Mouse (Mus musculus) heart, embryonic 14.5 days (tissue): ENCODE measurements around the gene Rbm4. TPM values are rescaled to one million over a fixed set of nuclear protein-coding genes. Genes with fewer than 3 reads are reported as not detected.

Source experiments
- ATAC-seq: fragments of 200-750 bp; cut with Nextera tagmentation; 2 replicates; pipeline ENCODE4 v1.8.0; 2017; ENCODE audit warnings: low read depth, moderate TSS enrichment; ENCODE audit not compliant: insufficient number of reproducible peaks, insufficient read depth, low FRiP score
- H3K27ac ChIP-seq, 2 experiments: fragments of 200-500 bp in 1 of 2; fragments of 300-500 bp in 1 of 2; sonication (generic) in 1 of 2; replicated peaks in 1 of 2; 2 replicates each; pipeline ENCODE4 v1.5.1; 2012 to 2014; ENCODE audit warnings: low read depth in 2 of 2, low read length in 2 of 2, control low read depth in 1 of 2, mild to moderate bottlenecking in 1 of 2, mixed read lengths in 1 of 2; ENCODE audit not compliant: control insufficient read depth in 1 of 2, insufficient read depth in 1 of 2
- H3K27me3 ChIP-seq: fragments of 300-500 bp; sonication (generic); 2 replicates; pipeline ENCODE4 v1.6.1; 2014; ENCODE audit warnings: mild to moderate bottlenecking, low read length, control low read depth; ENCODE audit not compliant: control insufficient read depth, insufficient read depth
- H3K36me3 ChIP-seq: fragments of 300-500 bp; sonication (generic); 2 replicates; pipeline ENCODE4 v1.6.1; 2014; ENCODE audit warnings: mild to moderate bottlenecking, control low read depth, low read length, mixed read lengths; ENCODE audit not compliant: control insufficient read depth, insufficient read depth
- H3K4me1 ChIP-seq, 2 experiments: fragments of 200-500 bp in 1 of 2; fragments of 300-500 bp in 1 of 2; sonication (generic) in 1 of 2; 2 replicates each; pipeline ENCODE4 v1.6.1; 2012 to 2014; ENCODE audit warnings: low read length in 2 of 2, control low read depth in 1 of 2, mixed read lengths in 1 of 2; ENCODE audit not compliant: control insufficient read depth in 2 of 2, insufficient read depth in 2 of 2
- H3K4me2 ChIP-seq: fragments of 300-500 bp; sonication (generic); 2 replicates; pipeline ENCODE4 v1.6.1; 2014; ENCODE audit warnings: mild to moderate bottlenecking, low read length
- H3K4me3 ChIP-seq, 2 experiments: fragments of 200-500 bp in 1 of 2; fragments of 300-500 bp in 1 of 2; sonication (generic) in 1 of 2; 2 replicates each; pipeline ENCODE4 v1.5.1; 2012 to 2014; ENCODE audit warnings: low read length in 2 of 2, mild to moderate bottlenecking in 2 of 2, control low read depth in 1 of 2, low read depth in 1 of 2, moderate library complexity in 1 of 2; ENCODE audit not compliant: control insufficient read depth in 1 of 2, insufficient read depth in 1 of 2
- H3K9ac ChIP-seq: fragments of 300-500 bp; sonication (generic); 2 replicates; pipeline ENCODE4 v1.6.1; 2014; ENCODE audit warnings: mild to moderate bottlenecking, low read length
- H3K9me3 ChIP-seq: fragments of 300-500 bp; sonication (generic); 2 replicates; pipeline ENCODE4 v1.6.1; 2016; ENCODE audit warnings: low read length, control low read depth; ENCODE audit not compliant: control insufficient read depth
- WGBS: fragments of 180-500 bp; shearing (Covaris S2); extraction: QIAGEN DNeasy Blood & Tissue Kit; methylation state at CpG from one replicate; pipeline ENCODE4 v1.1.7; 2014; 5-methylcytosine and 5-hydroxymethylcytosine counted together
- polyA plus RNA-seq: library from polyadenylated mRNA; unstranded; fragments of >200 nt; fragmentation: Nextera tagmentation; extraction: Ambion mirVana; gene quantifications from 2 replicates; pipeline ENCODE4 v1.2.1, GENCODE M21; 2014

Rbm4 gene
- polyA plus RNA-seq, 1 experiment from 2014 or later: 63.1 TPM

DNA sequence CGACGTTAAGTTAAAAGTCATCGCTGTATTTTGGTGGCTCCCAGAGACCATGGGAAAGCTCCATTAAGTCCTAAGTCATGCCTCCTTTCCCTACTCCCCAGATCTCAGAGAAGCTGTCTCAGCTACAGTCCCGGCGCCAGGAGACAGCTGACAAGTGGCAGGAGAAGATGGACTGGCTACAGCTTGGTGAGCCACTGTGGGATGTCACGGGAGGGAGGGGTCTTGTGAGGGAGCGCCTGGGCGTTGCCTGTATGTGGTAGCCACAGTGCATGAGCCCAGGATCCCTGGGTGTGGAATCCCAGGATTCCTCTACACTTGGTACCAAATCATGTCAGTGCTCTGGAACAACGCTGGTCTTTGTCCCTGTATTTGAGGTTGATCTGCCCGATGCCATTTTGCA is 45.2 kb downstream of the Rbm4 start:
- H3K36me3 ChIP-seq: no peaks in the 10 kb centered on the region
- H3K4me1 ChIP-seq: peaks cover 0 to 7% of the 10 kb centered on the region in 2 experiments; a peak in 3 of 4 replicates
- no peak overlapping the region for H3K4me2 ChIP-seq
- ATAC-seq: no peak
- no peaks in the 10 kb centered on the region for H3K9me3 ChIP-seq
- no peak overlapping the region for H3K4me3 ChIP-seq
- WGBS: 76% methylated on average over 10 of the region's 10 CpGs
- no peaks in the 10 kb centered on the region for H3K27me3 ChIP-seq
- H3K27ac ChIP-seq: no peak overlapping the region
- no peak overlapping the region for H3K9ac ChIP-seq

DNA sequence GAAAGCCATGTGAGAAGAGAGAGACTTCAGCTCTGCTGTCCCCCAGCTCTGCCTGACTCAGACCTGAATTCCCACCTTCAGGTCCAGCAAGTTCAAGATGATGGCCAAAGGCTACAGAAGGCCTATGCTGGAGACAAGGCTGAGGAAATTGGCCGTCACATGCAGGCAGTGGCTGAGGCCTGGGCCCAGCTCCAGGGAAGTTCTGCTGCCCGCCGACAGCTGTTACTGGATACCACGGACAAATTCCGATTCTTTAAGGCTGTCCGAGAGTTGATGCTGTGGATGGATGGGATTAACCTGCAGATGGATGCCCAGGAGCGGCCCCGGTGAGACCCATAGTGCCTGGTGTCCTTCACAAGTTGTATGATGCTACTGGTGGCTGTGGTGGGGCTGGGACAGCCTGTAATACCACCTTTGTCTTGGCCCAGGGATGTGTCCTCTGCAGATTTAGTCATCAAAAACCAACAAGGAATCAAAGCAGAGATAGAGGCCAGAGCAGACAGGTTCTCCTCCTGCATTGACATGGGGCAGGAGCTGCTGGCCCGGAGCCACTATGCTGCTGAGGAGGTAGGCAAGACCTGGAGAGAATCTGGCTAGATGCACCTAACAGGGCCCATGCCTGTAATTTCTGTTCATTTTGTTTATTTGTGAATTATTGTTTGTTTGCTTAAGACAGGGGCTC is 45.9 kb downstream of the Rbm4 start:
- ATAC-seq: no peak
- Histone ChIP-seq H3K4me1 (peaks cover 0 to 7% of the 10 kb centered on the region in 2 experiments; a peak in 3 of 4 replicates), H3K9ac (no peak overlapping the region), H3K36me3 (no peaks in the 10 kb centered on the region), H3K9me3 (no peaks in the 10 kb centered on the region), H3K4me2 (no peak overlapping the region), H3K27ac (no peak overlapping the region), H3K4me3 (no peak overlapping the region), H3K27me3 (no peaks in the 10 kb centered on the region)
- 87% methylated on average over 9 of the region's 9 CpGs for WGBS

GRCm38 (mm10) chr19:4746611-4747010 is 47.1 kb downstream of the Rbm4 start:
- Histone ChIP-seq H3K4me1 (peaks cover 0 to 7% of the 10 kb centered on the region in 2 experiments; a peak in 3 of 4 replicates), H3K9me3 (no peaks in the 10 kb centered on the region), H3K36me3 (no peaks in the 10 kb centered on the region), H3K4me2 (no peak overlapping the region), H3K27me3 (no peaks in the 10 kb centered on the region), H3K4me3 (no peak overlapping the region), H3K27ac (no peak overlapping the region), H3K9ac (no peak overlapping the region)
- 76% methylated on average over 14 of the region's 14 CpGs for WGBS
- ATAC-seq: no peak

DNA sequence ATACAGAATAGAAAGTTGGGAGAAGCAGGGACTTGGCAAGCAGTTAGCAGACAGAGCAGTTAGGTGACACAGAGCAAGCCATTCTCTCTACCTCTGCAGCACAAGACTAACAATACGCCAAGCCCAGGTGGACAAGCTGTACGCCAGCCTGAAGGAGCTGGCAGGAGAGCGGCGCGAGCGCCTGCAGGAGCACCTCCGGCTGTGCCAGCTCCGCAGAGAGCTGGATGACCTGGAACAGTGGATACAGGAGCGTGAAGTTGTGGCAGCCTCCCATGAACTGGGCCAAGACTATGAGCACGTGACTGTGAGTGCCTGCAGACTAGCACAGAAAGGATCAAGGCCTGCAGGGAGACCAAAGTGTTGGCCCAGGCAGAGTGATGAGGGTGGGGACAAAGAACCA is 48.0 kb downstream of the Rbm4 start:
- H3K9ac ChIP-seq: no peak overlapping the region
- H3K27me3 ChIP-seq: no peaks in the 10 kb centered on the region
- no peak overlapping the region for H3K4me2 ChIP-seq
- H3K4me3 ChIP-seq: no peak overlapping the region
- H3K4me1 ChIP-seq: peaks cover 0 to 7% of the 10 kb centered on the region in 2 experiments; a peak in 3 of 4 replicates
- H3K36me3 ChIP-seq: no peaks in the 10 kb centered on the region
- no peak overlapping the region for H3K27ac ChIP-seq
- no peak for ATAC-seq
- H3K9me3 ChIP-seq: no peaks in the 10 kb centered on the region
- WGBS: 87% methylated on average over 10 of the region's 10 CpGs

- Histone ChIP-seq H3K9ac (no peak overlapping the region), H3K27me3 (no peaks in the 10 kb centered on the region), H3K36me3 (no peaks in the 10 kb centered on the region), H3K4me1 (peaks cover 0 to 7% of the 10 kb centered on the region in 2 experiments; a peak in 3 of 4 replicates), H3K4me3 (no peak overlapping the region), H3K9me3 (no peaks in the 10 kb centered on the region), H3K27ac (no peak overlapping the region), H3K4me2 (no peak overlapping the region)
- 22% methylated on average over 9 of the region's 9 CpGs for WGBS
- no peak for ATAC-seq
Measured at GRCm38 (mm10) chr19:4745057-4745456, 48.6 kb downstream of the Rbm4 start.

GRCm38 (mm10) chr19:4744026-4744425 is 49.7 kb downstream of the Rbm4 start:
- no peak overlapping the region for H3K9ac ChIP-seq
- H3K4me3 ChIP-seq: no peak overlapping the region
- no peaks in the 10 kb centered on the region for H3K36me3 ChIP-seq
- H3K27ac ChIP-seq: no peak overlapping the region
- WGBS: 68% methylated on average over 14 of the region's 14 CpGs
- H3K4me1 ChIP-seq: peaks cover 0 to 7% of the 10 kb centered on the region in 2 experiments; a peak in 3 of 4 replicates
- no peak for ATAC-seq
- H3K4me2 ChIP-seq: no peak overlapping the region
- H3K27me3 ChIP-seq: no peaks in the 10 kb centered on the region
- H3K9me3 ChIP-seq: no peaks in the 10 kb centered on the region

GRCm38 (mm10) chr19:4743524-4743923 is 50.2 kb downstream of the Rbm4 start:
- Histone ChIP-seq H3K4me1 (peaks cover 0 to 7% of the 10 kb centered on the region in 2 experiments; a peak in 3 of 4 replicates), H3K36me3 (no peaks in the 10 kb centered on the region), H3K4me3 (no peak overlapping the region), H3K9me3 (no peaks in the 10 kb centered on the region), H3K27me3 (no peaks in the 10 kb centered on the region), H3K9ac (no peak overlapping the region), H3K27ac (no peak overlapping the region), H3K4me2 (no peak overlapping the region)
- ATAC-seq: no peak
- WGBS: 43% methylated on average over 5 of the region's 5 CpGs

- ATAC-seq: no peak
- Histone ChIP-seq H3K4me1 (peaks cover 0 to 7% of the 10 kb centered on the region in 2 experiments; a peak in 3 of 4 replicates), H3K9me3 (no peaks in the 10 kb centered on the region), H3K4me2 (no peak overlapping the region), H3K4me3 (no peak overlapping the region), H3K27me3 (no peaks in the 10 kb centered on the region), H3K36me3 (no peaks in the 10 kb centered on the region), H3K27ac (no peak overlapping the region), H3K9ac (no peak overlapping the region)
- WGBS: 81% methylated on average over 6 of the region's 6 CpGs
Measured at GRCm38 (mm10) chr19:4742229-4742628, 51.5 kb downstream of the Rbm4 start.
